Mouse (Mus musculus) hindbrain, postnatal 0 days (tissue): Measurements from ENCODE around the gene Inpp5b. TPM values are rescaled to one million over a fixed set of nuclear protein-coding genes. Genes with fewer than 3 reads are reported as not detected.
"Not testable (repeated sequence)": the region's sequence is repeated elsewhere in the genome, so short reads cannot be mapped to it uniquely, and the experiment has no call there.

Experiments
- ATAC-seq: fragments of 200-750 bp; cut with Nextera tagmentation; 2 replicates; pipeline ENCODE4 v1.8.0; 2017; ENCODE audit warnings: mild to moderate bottlenecking, moderate TSS enrichment, moderate library complexity
- DNase-seq: peaks from one replicate; pipeline ENCODE4 v3.0.0-alpha.2; 2015; ENCODE audit warnings: low spot score
- H3K27ac ChIP-seq: fragments of 300-500 bp; sonication (generic); 2 replicates; pipeline ENCODE4 v1.5.1; 2014; ENCODE audit warnings: mild to moderate bottlenecking
- H3K27me3 ChIP-seq: fragments of 300-500 bp; sonication (generic); 2 replicates; pipeline ENCODE4 v1.6.1; 2014; ENCODE audit warnings: low read length, mixed read lengths; ENCODE audit not compliant: insufficient read depth
- H3K36me3 ChIP-seq: fragments of 300-500 bp; sonication (generic); 2 replicates; pipeline ENCODE4 v1.6.1; 2014; ENCODE audit warnings: low read length, mixed read lengths; ENCODE audit not compliant: insufficient read depth
- H3K4me1 ChIP-seq: fragments of 300-500 bp; sonication (generic); 2 replicates; pipeline ENCODE4 v1.6.1; 2014; ENCODE audit warnings: antibody characterized with exemption, low read length, mixed read lengths; ENCODE audit not compliant: insufficient read depth
- H3K4me2 ChIP-seq: fragments of 300-500 bp; sonication (generic); 2 replicates; pipeline ENCODE4 v1.6.1; 2014; ENCODE audit warnings: low read depth, mild to moderate bottlenecking, low read length, moderate library complexity, mixed read lengths
- H3K4me3 ChIP-seq: fragments of 300-500 bp; sonication (generic); 2 replicates; pipeline ENCODE4 v1.5.1; 2014; ENCODE audit warnings: low read length
- H3K9ac ChIP-seq: fragments of 300-500 bp; sonication (generic); replicated peaks from 2 replicates; pipeline ENCODE4 v1.6.1; 2014; ENCODE audit warnings: mild to moderate bottlenecking, low read length, moderate library complexity, mixed read lengths
- H3K9me3 ChIP-seq: fragments of 300-500 bp; sonication (generic); 2 replicates; pipeline ENCODE4 v1.6.1; 2016; ENCODE audit warnings: low read length, mixed read lengths
- CTCF ChIP-seq: IDR thresholded peaks from 2 replicates; pipeline ENCODE4 v1.5.1; 2016; ENCODE audit warnings: antibody characterized with exemption, control low read depth, low read depth
- WGBS: fragments of 180-500 bp; shearing (Covaris S2); extraction: QIAGEN DNeasy Blood & Tissue Kit; methylation state at CpG from one replicate; pipeline ENCODE4 v1.1.7; 2014; 5-methylcytosine and 5-hydroxymethylcytosine counted together
- polyA plus RNA-seq: library from polyadenylated mRNA; unstranded; fragments of >200 nt; fragmentation: Nextera tagmentation; extraction: Ambion mirVana; gene quantifications from 2 replicates; pipeline ENCODE4 v1.2.1, GENCODE M21; 2015
- total RNA-seq: library from RNA; depleted of rRNA; stranded (reverse); fragments of >200 nt; gene quantifications from 2 replicates; pipeline ENCODE4 v1.2.3, GENCODE M21; 2014

Inpp5b gene
- total and polyA plus RNA-seq, 2 experiments from 2014 or later, result 14.9 to 16.0 TPM

GRCm38 (mm10) chr4:124710776-124711291 lies 30.8 kb upstream of the Inpp5b start:
- DNase-seq (peak; percentile 68), ATAC-seq (no peak)
- Histone ChIP-seq H3K9ac (no peak overlapping the region), H3K27ac (no peak overlapping the region), H3K36me3 (peaks cover 2% of the 10 kb centered on the region; the same call in 1 of the 2 replicates), H3K9me3 (no peaks in the 10 kb centered on the region), H3K27me3 (no peaks in the 10 kb centered on the region), H3K4me1 (peaks cover 14% of the 10 kb centered on the region), H3K4me3 (no peak overlapping the region), H3K4me2 (no peak overlapping the region)
- WGBS, result 3% methylated on average over 5 of the region's 5 CpGs
- peak; percentile 74 for TF ChIP-seq CTCF

GRCm38 (mm10) chr4:124712618-124713017 lies 29.0 kb upstream of the Inpp5b start:
- H3K27ac ChIP-seq, result no peak overlapping the region
- no peak for TF ChIP-seq CTCF

GRCm38 (mm10) chr4:124713850-124714249 lies 27.8 kb upstream of the Inpp5b start:
- not testable (repeated sequence) for ATAC-seq, H3K9ac ChIP-seq, H3K27ac ChIP-seq, H3K9me3 ChIP-seq, H3K4me3 ChIP-seq, H3K4me2 ChIP-seq, H3K27me3 ChIP-seq, DNase-seq, H3K4me1 ChIP-seq
- 80% methylated on average over 4 of the region's 5 CpGs for WGBS
- peaks cover 25% of the 10 kb centered on the region; the same call in 1 of the 2 replicates for H3K36me3 ChIP-seq

More at GRCm38 (mm10) chr4:124712618-124713017, 29.0 kb upstream of the Inpp5b start:
- ATAC-seq, result no peak
- H3K4me3 ChIP-seq, result no peak overlapping the region
- peaks cover 12% of the 10 kb centered on the region; the same call in 1 of the 2 replicates for H3K36me3 ChIP-seq
- H3K9me3 ChIP-seq, result no peaks in the 10 kb centered on the region
- WGBS, result 82% methylated on average over 6 of the region's 6 CpGs
- no peak overlapping the region for H3K9ac ChIP-seq
- H3K4me1 ChIP-seq, result peaks cover 14% of the 10 kb centered on the region
- no peak for DNase-seq
- no peaks in the 10 kb centered on the region for H3K27me3 ChIP-seq
- no peak overlapping the region for H3K4me2 ChIP-seq

- H3K36me3 ChIP-seq, result peaks cover 34% of the 10 kb centered on the region
- peaks cover 5% of the 10 kb centered on the region; the same call in 1 of the 2 replicates for H3K4me1 ChIP-seq
- peak; percentile 93 for TF ChIP-seq CTCF
- peak; percentile 95 for ATAC-seq
- H3K27me3 ChIP-seq, result no peaks in the 10 kb centered on the region
- peak within 1 kb of the TSS; percentile 90 for H3K9ac ChIP-seq
- DNase-seq, result peak; percentile 98
- H3K4me3 ChIP-seq, result peak within 1 kb of the TSS; percentile 94
- H3K4me2 ChIP-seq, result peak within 1 kb of the TSS; percentile 96
- H3K9me3 ChIP-seq, result no peaks in the 10 kb centered on the region
- H3K27ac ChIP-seq, result peak within 1 kb of the TSS; percentile 74
- WGBS, result under 1% methylated on average over 57 of the region's 57 CpGs
Observed at GRCm38 (mm10) chr4:124714545-124715481, 26.8 kb upstream of the Inpp5b start, which contains the start of gene Sf3a3. Gene Sf3a3, plus strand, starts transcription at chr4:124714776.

- no peak overlapping the region for H3K4me3 ChIP-seq
Observed at GRCm38 (mm10) chr4:124719101-124719500, 22.5 kb upstream of the Inpp5b start.

GRCm38 (mm10) chr4:124726121-124726520 lies 15.5 kb upstream of the Inpp5b start:
- no peak for ATAC-seq
- H3K27me3 ChIP-seq, result no peaks in the 10 kb centered on the region
- 78% methylated on average over 6 of the region's 6 CpGs for WGBS
- no peak overlapping the region for H3K4me2 ChIP-seq
- TF ChIP-seq CTCF, result no peak
- no peak overlapping the region for H3K27ac ChIP-seq
- H3K4me1 ChIP-seq, result no peaks in the 10 kb centered on the region
- H3K4me3 ChIP-seq, result no peak overlapping the region
- DNase-seq, result no peak
- H3K9ac ChIP-seq, result no peak overlapping the region
- H3K9me3 ChIP-seq, result no peaks in the 10 kb centered on the region
- peaks cover 86% of the 10 kb centered on the region for H3K36me3 ChIP-seq

More at GRCm38 (mm10) chr4:124719101-124719500, 22.5 kb upstream of the Inpp5b start:
- Histone ChIP-seq H3K4me2 (no peak overlapping the region), H3K9ac (no peak overlapping the region), H3K27ac (no peak overlapping the region), H3K4me1 (peaks cover 5% of the 10 kb centered on the region; the same call in 1 of the 2 replicates), H3K27me3 (no peaks in the 10 kb centered on the region), H3K36me3 (peaks cover 69% of the 10 kb centered on the region), H3K9me3 (no peaks in the 10 kb centered on the region)
- no peak for ATAC-seq
- 96% methylated on average over 4 of the region's 4 CpGs for WGBS
- DNase-seq, result no peak
- no peak for TF ChIP-seq CTCF
